19 mouse cellular contexts compared by ENCODE assay signal in genomic region chr3:89551880-89552279, GRCm38 (mm10). TPM values are rescaled to one million over a fixed set of nuclear protein-coding genes. Genes with fewer than 3 reads are reported as not detected.
A peak's percentile ranks its signal among the peaks of the same experiment; 100 is the strongest.
DNase-seq lines count a peak whose midpoint lies in the region; ATAC-seq and TF ChIP-seq lines count a peak whose summit lies in the region.
"Had no signal": no experiment of that assay in that cellular context is flagged by ENCODE, and none has a peak within 500 bp of the region (broad histone marks: within the 10 kb centered on the region; RNA-seq: fewer than 3 reads in every experiment).

No protein-coding gene starts in this region.

- H3K4me1 ChIP-seq in forebrain, embryonic 14.5 days (ENCODE audit: control insufficient read depth, insufficient read depth, low read length) = no peaks in the 10 kb centered on the region
- no peaks in the 10 kb centered on the region for H3K4me1 ChIP-seq in forebrain, embryonic 12.5 days
- H3K4me1 ChIP-seq in limb, embryonic 13.5 days = no peaks in the 10 kb centered on the region
- peaks cover 10% of the 10 kb centered on the region for H3K4me1 ChIP-seq in limb, embryonic 10.5 days
- peaks cover 6% of the 10 kb centered on the region for H3K4me1 ChIP-seq in cerebellum, adult 2 months (ENCODE audit: control insufficient read depth, insufficient read depth, low read length)
- no peaks in the 10 kb centered on the region for H3K4me1 ChIP-seq in stomach, embryonic 15.5 days
- H3K4me1 ChIP-seq: midbrain, embryonic 12.5 days had no signal

- no peak overlapping the region for H3K4me2 ChIP-seq in forebrain, embryonic 14.5 days (ENCODE audit: low read length)
- H3K4me2 ChIP-seq in forebrain, embryonic 12.5 days = no peak overlapping the region
- H3K4me2 ChIP-seq in limb, embryonic 13.5 days (replicated peaks) = no peak overlapping the region
- H3K4me2 ChIP-seq in stomach, embryonic 15.5 days = no peak overlapping the region
- H3K4me2 ChIP-seq: liver, embryonic 12.5 days; lung, embryonic 15.5 days; midbrain, embryonic 12.5 days; neural tube, embryonic 15.5 days had no signal

- TF ChIP-seq POLR2A in cerebellum, adult 2 months (IDR thresholded peaks at IDR 0.05; ENCODE audit: borderline replicate concordance, insufficient read depth, low read length) = no peak

- H3K27ac ChIP-seq in forebrain, embryonic 14.5 days (ENCODE audit: low read depth, low read length) = 0 out of 2 replicates have a peak overlapping the region, but pooled peaks have one; percentile 6
- no peak overlapping the region for H3K27ac ChIP-seq in forebrain, embryonic 12.5 days
- no peak overlapping the region for H3K27ac ChIP-seq in limb, embryonic 13.5 days
- H3K27ac ChIP-seq in limb, embryonic 10.5 days = no peak overlapping the region
- H3K27ac ChIP-seq in cerebellum, adult 2 months (ENCODE audit: insufficient read depth, low read length) = no peak overlapping the region
- H3K27ac ChIP-seq in stomach, embryonic 15.5 days = no peak overlapping the region
- H3K27ac ChIP-seq: liver, embryonic 12.5 days; lung, embryonic 15.5 days; macrophage; midbrain, embryonic 12.5 days; neural tube, embryonic 15.5 days had no signal

- no peaks in the 10 kb centered on the region for H3K9me3 ChIP-seq in forebrain, embryonic 14.5 days (replicated peaks; ENCODE audit: control insufficient read depth, low read length)
- no peaks in the 10 kb centered on the region for H3K9me3 ChIP-seq in forebrain, embryonic 12.5 days
- H3K9me3 ChIP-seq in limb, embryonic 13.5 days = no peaks in the 10 kb centered on the region
- H3K9me3 ChIP-seq in limb, embryonic 10.5 days (replicated peaks) = no peaks in the 10 kb centered on the region
- peaks cover 7% of the 10 kb centered on the region; the same call in 1 of the 2 replicates for H3K9me3 ChIP-seq in stomach, embryonic 15.5 days
- H3K9me3 ChIP-seq: liver, embryonic 12.5 days; lung, embryonic 15.5 days; midbrain, embryonic 12.5 days; neural tube, embryonic 15.5 days had no signal

- ATAC-seq in forebrain, embryonic 14.5 days = 0 out of 2 replicates have a peak, but pooled peaks have one; percentile 46
- no peak for ATAC-seq in forebrain, embryonic 12.5 days (ENCODE audit: low FRiP score)
- peak; percentile 54 for ATAC-seq in limb, embryonic 13.5 days (ENCODE audit: low FRiP score, low read depth)
- ATAC-seq in stomach, embryonic 15.5 days (ENCODE audit: insufficient read depth, low FRiP score, low read depth) = peak; percentile 66; the same call in 1 of the 2 replicates
- ATAC-seq: liver, embryonic 12.5 days had no signal

- peak; percentile 8 for DNase-seq in forebrain, embryonic 14.5 days (ENCODE audit: low spot score)
- DNase-seq in limb, embryonic 10.5 days (ENCODE audit: low spot score) = no peak
- peak; percentile 89 to 95 for DNase-seq in cerebellum, adult 2 months
- no peak for DNase-seq in urinary bladder, adult 18-20 months (ENCODE audit: low spot score in 2 of 2)
- DNase-seq in adrenal gland, postnatal 36 days = no peak
- DNase-seq: gastrocnemius, postnatal 14 days; kidney, postnatal 4 days; right cerebral cortex, postnatal 25 days; thymus, postnatal 4 days had no signal

- no peaks in the 10 kb centered on the region for H3K27me3 ChIP-seq in forebrain, embryonic 14.5 days (replicated peaks; ENCODE audit: control insufficient read depth, insufficient read depth, low read length)
- no peaks in the 10 kb centered on the region for H3K27me3 ChIP-seq in forebrain, embryonic 12.5 days
- H3K27me3 ChIP-seq in limb, embryonic 13.5 days = no peaks in the 10 kb centered on the region
- no peaks in the 10 kb centered on the region for H3K27me3 ChIP-seq in limb, embryonic 10.5 days (ENCODE audit: low read depth, poor library complexity, severe bottlenecking)
- H3K27me3 ChIP-seq in cerebellum, adult 2 months (ENCODE audit: control insufficient read depth, insufficient read depth, low read length) = no peaks in the 10 kb centered on the region
- no peaks in the 10 kb centered on the region for H3K27me3 ChIP-seq in stomach, embryonic 15.5 days (replicated peaks)
- H3K27me3 ChIP-seq: CH12.LX; lung, embryonic 15.5 days; midbrain, embryonic 12.5 days; neural tube, embryonic 15.5 days had no signal

- no peaks in the 10 kb centered on the region for H3K36me3 ChIP-seq in forebrain, embryonic 14.5 days (ENCODE audit: control insufficient read depth, insufficient read depth, low read length)
- H3K36me3 ChIP-seq in forebrain, embryonic 12.5 days (replicated peaks) = no peaks in the 10 kb centered on the region
- H3K36me3 ChIP-seq in limb, embryonic 13.5 days = no peaks in the 10 kb centered on the region
- H3K36me3 ChIP-seq in limb, embryonic 10.5 days = no peaks in the 10 kb centered on the region
- H3K36me3 ChIP-seq in stomach, embryonic 15.5 days = no peaks in the 10 kb centered on the region
- H3K36me3 ChIP-seq: liver, embryonic 12.5 days; lung, embryonic 15.5 days; midbrain, embryonic 12.5 days; neural tube, embryonic 15.5 days had no signal

- H3K9ac ChIP-seq in forebrain, embryonic 14.5 days (ENCODE audit: low read length) = no peak overlapping the region
- H3K9ac ChIP-seq in forebrain, embryonic 12.5 days = no peak overlapping the region
- H3K9ac ChIP-seq in limb, embryonic 13.5 days = no peak overlapping the region
- H3K9ac ChIP-seq in stomach, embryonic 15.5 days = no peak overlapping the region
- H3K9ac ChIP-seq: liver, embryonic 12.5 days; lung, embryonic 15.5 days; midbrain, embryonic 12.5 days; neural tube, embryonic 15.5 days had no signal

- H3K4me3 ChIP-seq in forebrain, embryonic 14.5 days (ENCODE audit: low read depth, low read length) = no peak overlapping the region
- H3K4me3 ChIP-seq in forebrain, embryonic 12.5 days (replicated peaks) = no peak overlapping the region
- H3K4me3 ChIP-seq in limb, embryonic 13.5 days = no peak overlapping the region
- no peak overlapping the region for H3K4me3 ChIP-seq in limb, embryonic 10.5 days
- no peak overlapping the region for H3K4me3 ChIP-seq in cerebellum, adult 2 months (replicated peaks; ENCODE audit: insufficient read depth, low read depth, low read length)
- H3K4me3 ChIP-seq in stomach, embryonic 15.5 days (replicated peaks) = no peak overlapping the region
- H3K4me3 ChIP-seq: liver, embryonic 12.5 days; lung, embryonic 15.5 days; midbrain, embryonic 12.5 days; myocyte; neural tube, embryonic 15.5 days had no signal

- WGBS in forebrain, embryonic 14.5 days = 65% methylated on average over 2 of the region's 2 CpGs
- 86% methylated on average over 2 of the region's 2 CpGs for WGBS in forebrain, embryonic 12.5 days
- WGBS in limb, embryonic 13.5 days = 69% methylated on average over 2 of the region's 2 CpGs
- WGBS in limb, embryonic 10.5 days = 97% methylated on average over 2 of the region's 2 CpGs
- 10% methylated on average over 2 of the region's 2 CpGs for WGBS in cerebellum, adult 2 months
- WGBS in stomach, embryonic 15.5 days = 66% methylated on average over 2 of the region's 2 CpGs

- no peak for TF ChIP-seq CTCF in cerebellum, adult 2 months (IDR thresholded peaks at IDR 0.05; ENCODE audit: borderline replicate concordance, insufficient read depth, low read depth, low read length)

RNA-seq across cellular contexts. Expression of gene Kcnn3, which starts 31.9 kb away (rescaled TPM):
- polyA plus RNA-seq in forebrain, embryonic 14.5 days (2014; fragmentation: Nextera tagmentation; extraction: Ambion mirVana) = 4.8 and 6.1 TPM in 2 replicates
- 2.0 and 2.3 TPM in 2 replicates for polyA plus RNA-seq in forebrain, embryonic 12.5 days (2016; fragmentation: Nextera tagmentation; extraction: Ambion mirVana)
- 3.5 and 3.6 TPM in 2 replicates for polyA plus RNA-seq in limb, embryonic 13.5 days (2015; fragmentation: Nextera tagmentation; extraction: Ambion mirVana)
- 0.43 and 0.74 TPM in 2 replicates for polyA plus RNA-seq in limb, embryonic 10.5 days (2016; fragmentation: Nextera tagmentation; extraction: Ambion mirVana)
- polyA plus RNA-seq in cerebellum, adult 2 months (2012; rRNA removed) = 6.1 and 6.2 TPM in 2 replicates
- 4.5 and 5.4 TPM in 2 replicates for polyA plus RNA-seq in stomach, embryonic 15.5 days (2015; fragmentation: Nextera tagmentation; extraction: Ambion mirVana)
- total RNA-seq in adrenal gland, postnatal 36 days (2021) = 1 to 10 TPM; 3.4 to 3.7 TPM
- total RNA-seq: CH12.LX had no signal
- polyA plus RNA-seq: liver, embryonic 12.5 days had no signal

Comparison
In these comparisons a context has a peak if more than half of its experiments do, and no peak if none do; other contexts are left out.
1. DNase-seq: peak in forebrain, embryonic 14.5 days (single experiment) and cerebellum, adult 2 months (2 of 2); none in limb, embryonic 10.5 days (single experiment), urinary bladder, adult 18-20 months (0 of 2) and adrenal gland, postnatal 36 days (0 of 2).